Mouse (Mus musculus) ovary, postnatal 36 days (tissue): ENCODE data around the gene Ift81.

Experiments
- DNase-seq: peaks from one replicate; pipeline ENCODE4 v3.0.0; 2022; ENCODE audit warnings: low spot score, mixed read lengths

Gene Ift81

DNA sequence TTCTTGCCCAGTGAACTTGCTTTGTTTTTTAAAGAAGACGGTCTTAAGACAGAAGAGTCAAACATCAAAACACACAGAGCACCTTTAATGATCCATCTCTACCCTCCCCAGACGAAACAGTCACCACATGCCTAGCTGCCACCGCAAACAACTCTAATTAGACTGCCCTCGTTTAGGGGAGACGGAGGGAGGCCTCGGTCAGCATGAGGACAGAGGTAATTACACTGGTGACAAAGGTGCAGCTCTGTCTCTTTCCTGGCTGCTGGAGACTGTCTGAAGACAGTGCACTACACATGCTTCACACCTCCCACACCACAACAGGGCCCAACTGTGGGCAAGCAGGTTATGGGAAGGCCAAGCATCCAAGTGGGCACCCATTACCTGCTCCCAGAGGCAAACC is 66.5 kb downstream of the Ift81 start:
- DNase-seq: no peak

DNA sequence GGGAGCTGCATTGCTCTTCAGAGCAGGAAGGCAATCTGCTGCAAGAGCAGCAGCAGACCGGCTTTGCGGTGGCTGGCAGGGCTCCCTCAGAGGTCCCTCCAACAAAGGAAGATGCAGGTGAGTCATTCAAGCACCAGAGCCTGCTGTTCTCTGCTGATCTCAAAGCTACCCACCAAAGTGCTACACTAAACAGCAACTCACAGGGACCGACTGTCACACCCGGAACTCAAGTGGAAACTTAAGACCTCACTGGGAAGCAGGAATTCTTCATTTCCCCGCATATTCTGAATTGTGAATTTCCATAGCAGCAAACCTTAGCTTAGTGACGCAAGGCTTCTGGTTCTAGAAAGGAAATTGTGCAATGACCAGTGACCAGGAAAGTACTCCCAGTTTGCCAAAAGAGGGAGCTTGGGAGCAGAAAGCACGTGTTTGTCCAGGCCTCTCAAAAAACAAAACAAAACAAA is 67.0 kb downstream of the Ift81 start:
- peak; percentile 21 for DNase-seq

DNA sequence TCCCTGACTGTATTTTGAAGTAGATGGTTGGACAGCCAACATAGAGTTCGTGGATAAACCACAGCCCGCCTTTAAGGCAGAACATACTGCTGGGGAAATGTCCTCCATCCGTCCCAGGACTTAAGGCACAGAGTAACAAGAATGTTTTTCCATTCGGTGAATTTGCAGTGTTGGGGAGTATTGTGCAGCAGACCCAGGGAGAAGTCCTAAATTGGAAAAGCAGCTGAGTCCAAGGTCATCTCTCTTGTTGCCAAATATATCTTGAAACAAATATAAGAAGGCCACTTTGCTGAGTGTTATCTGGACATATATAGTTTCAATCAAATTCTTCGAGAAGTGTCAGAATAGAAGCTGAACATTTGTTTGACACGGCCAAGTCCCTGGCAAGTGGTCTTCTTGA is 70.9 kb downstream of the Ift81 start:
- no peak for DNase-seq

DNA sequence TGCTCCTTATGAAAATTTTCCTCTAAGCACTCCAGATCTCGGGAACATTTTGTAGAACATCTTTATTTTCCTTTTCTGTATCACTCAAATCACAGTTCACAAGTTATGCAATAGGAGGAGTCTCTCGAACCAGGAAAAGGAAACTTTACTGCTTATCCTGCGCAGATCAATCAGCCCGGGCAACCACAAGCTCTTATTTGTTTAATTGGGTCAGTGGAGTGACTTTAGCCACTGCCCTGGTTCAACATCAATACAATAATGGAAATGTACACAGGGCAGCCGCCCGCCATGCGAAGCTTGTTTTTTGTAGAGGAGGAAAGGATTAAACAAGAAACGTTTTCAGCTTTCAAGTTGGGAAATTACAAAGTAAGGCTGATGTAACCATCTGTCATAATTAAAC is 72.4 kb downstream of the Ift81 start:
- DNase-seq: no peak

DNA sequence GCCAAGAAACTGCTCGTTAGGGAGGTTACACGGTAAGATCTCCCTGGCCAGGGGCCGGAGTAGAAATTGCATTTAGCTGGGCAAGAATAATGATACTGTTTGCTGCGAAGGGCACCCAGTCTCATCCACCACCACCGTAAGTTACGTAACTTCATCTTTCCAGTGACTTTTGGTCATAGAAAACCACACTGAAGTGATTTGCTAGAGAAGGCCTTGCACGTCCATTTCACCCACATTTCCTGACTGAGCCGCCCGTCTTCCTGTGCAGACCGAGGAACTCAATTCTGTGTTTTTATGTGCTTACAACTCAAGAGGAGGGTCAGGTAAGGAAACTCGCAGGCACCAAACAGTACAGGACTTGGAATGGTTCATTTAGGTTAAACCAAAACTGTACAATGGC is 76.2 kb downstream of the Ift81 start:
- no peak for DNase-seq

DNA sequence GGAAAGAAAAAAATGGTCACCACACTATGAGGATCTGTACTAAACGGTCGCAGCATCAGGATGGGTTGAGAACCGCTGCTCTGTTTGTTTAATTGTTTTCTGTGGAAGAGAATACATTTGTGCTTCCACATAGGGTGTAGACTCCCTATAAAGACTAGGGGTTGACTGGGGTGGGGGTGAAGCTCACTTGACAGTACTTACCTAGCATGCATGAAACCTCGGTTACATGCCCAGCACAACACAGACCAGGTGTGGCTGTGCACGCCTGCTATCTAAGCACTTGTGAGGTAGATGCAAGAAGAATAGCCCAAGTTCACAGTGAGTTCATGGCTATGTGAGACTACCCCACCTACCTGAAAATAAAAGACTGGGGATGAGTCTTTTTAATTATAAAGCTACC is 76.7 kb downstream of the Ift81 start:
- no peak for DNase-seq

DNA sequence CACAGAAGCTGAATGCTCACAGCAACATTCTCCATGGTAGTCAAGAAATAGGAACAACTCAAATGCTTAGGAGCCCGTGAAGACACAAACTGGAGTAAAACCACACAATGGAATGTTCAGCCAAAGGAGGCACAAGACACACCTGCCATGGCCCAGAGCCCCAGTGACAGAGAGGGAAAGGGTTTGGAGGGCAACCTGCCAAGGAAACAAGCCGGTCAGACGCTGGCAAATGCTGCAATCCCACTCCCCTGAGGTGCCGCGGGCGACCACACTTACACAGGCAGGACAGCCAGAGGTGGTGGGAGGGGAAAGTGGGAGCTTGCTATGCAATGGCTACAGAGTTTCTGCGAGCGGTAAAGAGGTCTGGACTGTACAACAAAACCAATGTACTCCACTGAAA is 80.4 kb downstream of the Ift81 start:
- DNase-seq: no peak

DNA sequence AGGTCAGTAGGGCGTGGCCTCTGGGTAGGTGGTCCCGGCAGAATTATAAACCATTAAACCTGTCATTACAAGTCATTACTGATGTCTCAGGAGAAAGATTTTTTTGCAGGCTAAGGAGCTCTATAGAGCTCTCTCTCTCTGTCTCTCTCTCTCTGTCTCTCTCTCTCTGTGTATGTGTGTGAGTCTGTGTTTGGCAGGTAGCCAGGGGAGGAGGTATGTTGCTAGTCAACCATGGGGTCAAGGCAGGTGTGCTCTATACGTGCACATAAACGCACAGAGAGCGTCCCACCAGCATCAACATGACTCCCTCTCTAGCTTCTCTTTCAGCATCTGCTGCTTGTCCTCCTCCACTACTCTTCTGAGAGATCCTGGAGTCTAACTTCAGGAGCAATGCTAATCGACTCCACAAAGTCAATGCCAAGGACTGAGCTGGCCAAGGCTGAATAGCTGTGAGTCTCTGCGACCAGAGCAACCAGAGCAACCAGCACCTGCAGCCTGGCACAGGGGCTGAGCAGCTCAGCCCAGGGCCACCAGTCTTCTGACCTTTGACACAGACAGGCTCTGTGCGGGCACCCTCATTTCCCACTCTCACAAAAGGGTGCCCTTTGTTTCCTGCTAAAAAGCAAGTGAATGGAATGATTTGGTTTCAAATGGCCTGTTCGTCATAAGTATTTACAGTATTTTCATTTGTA is 84.3 kb downstream of the Ift81 start:
- no peak for DNase-seq

DNA sequence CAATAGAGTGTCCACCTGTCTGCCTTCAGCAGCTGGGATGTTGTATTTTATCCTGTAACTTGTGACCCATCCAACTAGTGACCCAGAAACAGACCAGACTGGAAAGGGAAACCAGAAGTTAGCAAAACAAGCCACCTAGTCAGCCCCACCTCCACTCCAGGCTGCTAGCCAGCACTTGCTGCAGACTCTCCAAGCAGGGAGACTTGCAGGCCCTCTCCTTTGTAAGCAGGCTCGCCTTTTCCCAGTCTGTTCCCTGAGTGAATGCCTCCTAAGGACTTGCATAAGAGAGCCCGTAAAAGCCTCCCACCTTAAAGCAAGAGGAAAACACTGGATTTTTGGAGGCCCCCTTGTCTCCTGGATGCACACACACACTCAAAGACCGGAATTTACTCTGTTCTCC is 85.0 kb downstream of the Ift81 start:
- DNase-seq: peak; percentile 69

DNA sequence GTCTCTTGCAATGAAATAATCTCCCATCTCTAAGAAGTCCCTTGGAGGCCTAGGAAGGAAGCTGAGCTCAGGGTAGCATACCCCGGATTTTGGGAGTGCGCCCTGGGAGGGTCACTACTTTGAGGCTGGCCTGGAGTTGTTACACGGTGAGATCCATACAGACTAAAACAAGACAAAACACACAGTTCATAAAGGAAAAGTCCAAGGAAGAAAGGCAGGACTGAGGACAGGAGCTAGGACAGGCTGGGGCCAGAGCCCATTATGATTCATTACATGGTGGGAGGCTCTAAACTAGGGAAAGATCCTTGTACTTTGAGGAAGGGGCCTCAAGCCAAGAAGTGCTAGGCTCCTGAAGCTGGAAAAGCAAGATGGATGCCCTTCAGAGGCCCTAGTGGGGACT is 85.7 kb downstream of the Ift81 start:
- DNase-seq: no peak

DNA sequence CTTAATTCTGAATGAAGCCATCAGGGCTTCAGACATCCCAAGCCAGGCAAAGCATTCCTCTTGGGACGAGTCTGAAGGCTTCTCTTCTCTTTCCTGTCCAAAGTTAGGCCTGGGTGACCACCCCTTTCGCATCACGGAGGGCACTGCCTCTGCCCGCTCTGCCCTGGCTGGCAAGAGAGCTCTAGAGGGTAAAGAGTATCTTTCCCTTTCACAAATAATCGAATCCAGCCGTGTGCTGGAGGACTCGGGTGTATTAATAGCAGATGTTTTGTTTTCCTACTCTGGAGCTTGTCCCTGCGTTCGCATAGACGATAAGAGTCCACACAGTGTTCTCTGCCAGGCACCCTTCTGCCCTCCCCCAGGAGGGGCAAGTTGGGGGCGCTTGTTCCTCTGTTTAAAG is 86.6 kb downstream of the Ift81 start:
- no peak for DNase-seq

DNA sequence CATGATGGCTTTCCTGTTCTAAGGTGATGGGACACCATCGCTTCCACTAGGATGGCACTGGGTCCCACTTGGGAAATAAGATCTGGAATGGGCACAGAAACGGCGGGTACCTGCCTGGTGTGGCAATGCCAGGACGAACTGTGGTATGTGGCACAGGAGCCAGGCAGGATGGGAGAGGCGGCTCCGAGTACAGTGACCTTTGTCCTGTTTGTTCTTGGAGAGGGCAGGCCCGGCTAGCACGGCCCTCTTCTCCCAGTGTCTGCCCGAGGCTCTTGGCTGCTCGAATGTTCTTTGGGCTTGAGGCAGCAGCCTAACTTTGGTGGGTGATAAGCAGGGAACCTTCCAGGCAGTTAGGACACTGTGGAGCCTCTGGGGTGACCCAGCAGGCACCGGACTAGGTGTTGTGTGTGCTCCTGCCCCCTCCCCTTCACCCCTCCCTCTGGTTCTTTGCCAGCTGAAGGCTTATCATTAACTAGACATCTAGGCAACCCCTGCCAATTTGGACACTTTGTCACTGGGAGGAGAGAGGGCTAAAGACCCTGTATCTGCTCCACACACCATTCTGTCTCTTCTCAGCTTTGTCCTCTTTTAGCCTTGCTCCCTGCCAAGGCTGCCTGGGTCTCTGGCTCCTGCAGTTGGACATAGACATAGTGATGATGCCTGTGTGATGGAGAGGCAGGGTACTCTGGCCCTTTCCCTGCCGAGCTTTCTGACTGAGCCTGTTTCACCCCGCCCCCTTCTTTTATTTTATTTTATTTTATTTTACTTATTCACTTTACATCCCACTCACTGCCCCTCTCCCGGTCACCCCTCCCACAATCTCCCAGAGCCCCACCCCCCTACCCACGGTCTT is 87.2 kb downstream of the Ift81 start:
- DNase-seq: no peak

DNA sequence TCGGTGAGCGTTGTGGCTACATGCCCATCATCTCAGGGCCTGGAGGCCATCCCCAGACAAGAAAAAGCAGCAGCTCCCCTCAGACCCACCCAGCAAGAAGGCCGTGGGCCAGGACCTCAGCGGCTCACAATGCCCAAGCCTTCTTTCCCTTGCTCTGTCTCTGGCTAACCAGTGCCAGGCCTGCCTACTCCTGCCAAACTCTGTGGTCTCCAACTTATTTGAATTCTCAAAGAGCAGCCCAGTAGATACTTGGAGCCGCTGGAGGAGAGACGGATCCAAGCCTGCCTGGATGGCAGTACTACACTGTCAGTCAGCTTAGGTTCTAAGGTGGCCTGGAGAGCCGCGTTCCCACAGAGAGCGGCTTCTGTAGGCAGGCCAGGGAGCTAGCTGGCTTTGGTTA is 87.9 kb downstream of the Ift81 start:
- no peak for DNase-seq

DNA sequence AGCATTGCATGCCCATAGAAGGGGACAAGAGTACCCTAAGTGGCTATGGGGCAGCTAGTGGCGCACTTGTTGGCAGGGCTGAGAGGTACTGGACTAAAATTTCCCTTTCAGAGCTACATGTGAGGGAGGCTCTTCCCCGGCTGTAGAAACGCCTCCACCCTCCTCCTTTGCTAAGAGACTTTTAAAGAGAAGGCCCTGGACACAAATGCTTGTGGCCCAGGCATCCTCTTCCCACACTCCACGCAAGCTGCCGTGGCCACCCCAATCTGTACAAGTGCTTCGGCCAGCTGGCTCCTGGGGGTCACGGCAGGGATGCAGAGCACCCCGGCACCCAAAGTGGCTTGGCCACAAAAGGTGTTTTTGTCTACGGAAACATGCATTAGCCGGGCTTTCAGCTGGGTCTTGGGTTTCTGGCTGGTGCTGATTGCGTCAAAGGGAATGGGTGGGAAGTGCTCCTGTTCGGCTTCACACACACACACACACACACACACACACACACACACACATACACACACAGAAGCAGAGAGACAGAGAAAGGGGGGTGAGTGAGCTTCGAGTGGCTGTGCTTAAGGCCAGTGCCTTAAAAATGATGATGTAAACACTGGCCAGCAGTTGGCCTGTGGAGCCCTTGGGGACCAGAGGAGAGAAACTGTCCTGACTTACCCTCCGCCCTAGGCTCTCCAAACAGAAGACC is 88.9 kb downstream of the Ift81 start:
- no peak for DNase-seq

DNA sequence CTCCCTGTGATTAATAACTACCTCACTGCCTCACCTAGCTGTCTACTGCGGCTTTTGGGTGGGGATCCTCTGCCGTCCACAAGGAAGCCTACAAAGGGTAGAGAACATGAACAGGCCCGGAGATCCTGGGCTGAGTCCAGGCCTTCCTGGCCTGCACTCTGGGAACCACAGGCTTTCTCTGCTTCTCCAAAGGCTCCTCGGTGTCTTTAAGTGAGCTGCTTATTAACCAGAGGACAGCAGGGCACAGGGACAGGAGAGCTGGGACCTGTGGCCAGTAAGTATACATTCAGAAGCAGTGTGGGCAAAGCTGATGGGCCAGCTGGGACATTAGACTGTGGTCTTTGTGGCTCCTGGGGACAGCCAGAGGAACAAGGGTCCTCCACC is 89.5 kb downstream of the Ift81 start:
- DNase-seq: no peak

DNA sequence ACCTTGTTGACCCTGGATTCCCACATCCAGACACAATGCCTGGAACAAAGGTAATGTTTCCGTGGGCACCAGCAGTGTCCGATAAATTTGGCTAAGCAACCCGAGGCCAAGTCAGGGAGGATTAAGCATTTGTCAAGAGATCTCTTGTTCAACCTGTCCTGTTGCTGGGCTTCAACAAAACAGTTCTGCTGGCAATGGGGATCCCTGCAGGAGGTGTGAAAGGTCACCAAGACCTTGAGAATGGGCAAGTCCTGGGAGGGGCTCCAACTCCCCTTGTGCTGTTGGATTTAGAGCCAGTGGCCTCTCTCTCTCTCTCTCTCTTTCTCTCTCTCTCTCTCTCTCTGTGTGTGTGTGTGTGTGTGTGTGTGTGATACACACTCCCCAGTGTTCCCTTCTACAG is 90.1 kb downstream of the Ift81 start:
- no peak for DNase-seq

DNA sequence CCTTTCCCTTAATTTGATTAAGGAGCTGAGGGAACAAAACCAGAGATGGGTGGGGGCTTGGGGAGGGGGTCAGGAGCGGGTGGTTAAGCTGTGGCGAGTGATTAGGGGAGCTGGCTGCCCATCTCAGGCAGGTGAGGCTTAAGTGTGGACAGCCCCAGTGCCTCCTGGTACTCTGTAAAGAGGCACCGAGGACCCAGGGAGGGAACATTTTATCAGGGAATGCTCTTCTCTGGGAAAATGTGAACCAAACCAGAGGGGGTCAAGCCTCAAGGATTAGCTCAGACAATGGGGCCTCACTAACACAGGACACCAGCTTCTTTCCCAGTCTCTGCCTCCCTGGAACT is 93.2 kb downstream of the Ift81 start:
- no peak for DNase-seq

DNA sequence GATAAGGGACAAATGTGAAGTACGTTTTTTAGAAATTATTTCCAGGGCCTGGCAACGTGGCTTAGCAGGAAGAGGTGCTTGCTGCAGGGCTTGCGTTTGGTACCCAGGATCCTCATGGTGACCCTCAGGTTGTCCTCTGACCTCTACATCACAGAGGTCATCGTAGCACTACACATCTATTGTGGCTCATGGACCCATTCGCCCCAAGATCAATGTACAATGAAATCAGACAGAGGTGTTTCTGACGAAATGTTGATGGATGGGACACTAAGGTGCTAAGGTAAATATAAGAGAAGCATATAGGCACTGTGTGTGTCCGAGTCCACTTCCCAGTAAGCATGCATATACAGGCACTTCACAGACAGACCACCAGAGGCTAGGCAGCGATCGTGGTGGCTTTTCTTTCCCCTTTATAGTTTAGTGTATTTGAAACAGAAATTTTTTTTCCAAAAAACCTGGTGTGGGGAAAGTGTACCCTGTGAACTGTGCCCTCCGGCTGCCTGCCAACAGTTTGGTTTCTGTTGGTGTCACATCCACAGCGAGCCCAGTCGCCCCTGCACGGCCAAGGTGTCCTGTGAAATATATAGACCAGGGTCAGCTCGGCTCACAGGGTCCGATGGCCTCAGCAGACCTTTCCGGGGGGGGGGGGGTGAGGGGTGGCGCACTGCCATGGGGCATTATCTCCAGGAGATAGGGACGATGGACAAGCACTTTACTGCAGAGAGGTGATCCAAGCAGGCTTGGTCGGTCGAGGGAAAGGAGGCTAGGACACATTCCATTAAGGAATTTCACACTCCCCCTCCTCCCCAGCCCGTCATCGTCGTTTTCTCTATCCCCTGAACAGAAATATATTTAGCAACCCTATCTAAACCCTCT is 93.8 kb downstream of the Ift81 start:
- no peak for DNase-seq

DNA sequence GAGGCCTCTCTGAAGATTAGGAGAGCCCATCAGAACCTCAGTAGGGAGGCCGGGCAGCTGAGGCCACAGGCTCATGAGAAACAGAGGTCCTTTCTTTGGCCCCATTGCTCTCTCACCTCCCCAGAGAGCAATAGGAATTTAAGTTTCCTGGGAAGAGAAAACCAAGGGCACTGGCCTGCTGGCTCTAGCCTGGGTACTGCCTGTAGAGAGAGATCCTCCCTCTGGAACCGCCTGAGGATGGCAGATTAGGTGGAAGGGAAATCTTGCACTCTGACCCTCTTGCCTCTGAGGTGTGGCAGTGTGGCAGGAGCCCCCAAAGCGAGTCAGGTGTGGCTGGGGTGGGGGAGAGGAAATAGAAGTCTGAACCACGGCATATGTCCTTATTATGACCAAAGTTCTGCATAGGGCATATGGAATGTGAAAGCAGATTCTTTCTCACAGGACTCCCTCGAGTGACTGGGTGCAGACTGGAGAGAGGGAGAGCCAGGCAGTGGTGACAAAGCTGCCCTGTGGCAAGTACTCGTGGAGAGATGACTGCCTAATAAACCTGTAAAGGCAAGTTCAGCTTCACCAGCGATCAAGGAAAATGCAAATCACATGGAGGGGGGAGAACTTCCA is 95.2 kb downstream of the Ift81 start:
- DNase-seq: no peak

DNA sequence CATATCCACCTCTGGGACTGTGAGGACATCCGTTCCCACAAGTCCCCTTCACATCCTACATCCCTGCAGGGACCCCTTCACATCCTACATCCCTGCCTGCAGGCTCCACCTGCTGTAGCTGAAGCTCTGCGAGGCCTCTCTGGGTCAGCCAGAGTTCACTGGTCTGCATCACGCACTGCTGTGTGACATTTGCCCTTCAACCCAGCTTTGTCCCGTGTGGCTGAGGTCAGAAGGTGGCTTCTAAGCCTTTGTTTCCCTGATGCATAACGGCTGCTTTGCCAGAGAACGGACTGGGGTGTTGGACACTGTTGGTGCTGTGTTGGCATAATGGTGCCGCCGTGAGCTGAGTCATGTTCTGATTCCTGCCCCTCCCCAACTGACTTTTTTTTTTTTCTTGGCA is 96.1 kb downstream of the Ift81 start:
- DNase-seq: no peak

DNA sequence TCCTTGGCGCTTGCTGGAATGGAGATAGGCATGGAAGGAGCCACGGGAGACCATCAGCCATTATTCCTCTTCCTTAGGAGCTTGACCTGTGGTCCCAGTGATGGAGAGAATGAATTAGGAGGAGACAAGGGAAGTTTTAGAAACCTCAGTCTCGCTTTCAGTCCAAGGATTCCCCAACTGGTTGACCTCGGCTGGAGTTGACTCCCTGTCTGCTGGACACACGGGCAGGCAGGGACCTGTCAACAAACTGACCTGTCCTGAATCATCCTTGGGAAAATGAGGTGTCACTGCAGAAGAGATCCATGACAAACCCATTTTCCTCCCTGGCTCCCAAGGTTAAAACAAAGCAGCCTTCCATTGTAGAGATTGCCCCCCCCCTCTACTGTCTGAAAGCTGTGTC is 97.4 kb downstream of the Ift81 start:
- DNase-seq: no peak
